Comparison of ENCODE assay signal across 8 mouse cellular contexts in the genomic region with DNA sequence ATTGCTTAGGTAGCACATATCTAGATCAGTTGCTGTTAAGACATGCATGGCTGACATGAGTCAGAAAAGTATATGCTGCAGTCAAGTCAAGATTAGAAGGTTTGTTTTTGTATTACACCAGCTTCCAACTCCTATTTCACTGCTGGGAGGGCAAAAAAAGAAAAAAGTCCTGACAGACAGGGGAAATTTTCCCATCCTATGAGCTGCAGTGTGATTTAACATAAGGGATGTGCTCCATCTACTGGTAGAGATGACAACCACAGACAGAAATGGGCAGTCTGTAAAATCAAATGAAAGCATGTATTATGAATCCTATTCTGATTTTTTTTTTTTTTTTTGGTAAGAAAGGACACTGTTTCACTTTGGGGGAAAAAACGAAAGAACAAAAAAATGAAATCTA.
DNase-seq lines count a peak whose midpoint lies in the region; ATAC-seq and TF ChIP-seq lines count a peak whose summit lies in the region.
"Had no signal": no experiment of that assay in that cellular context is flagged by ENCODE, and none has a peak within 500 bp of the region (broad histone marks: within the 10 kb centered on the region; RNA-seq: fewer than 3 reads in every experiment).

No protein-coding gene starts in this region.

- no peaks in the 10 kb centered on the region for H3K36me3 ChIP-seq in hindbrain, embryonic 15.5 days
- H3K36me3 ChIP-seq in hindbrain, embryonic 13.5 days: no peaks in the 10 kb centered on the region
- H3K36me3 ChIP-seq in midbrain, postnatal 0 days (ENCODE audit: insufficient read depth, low read length): no peaks in the 10 kb centered on the region
- no peaks in the 10 kb centered on the region for H3K36me3 ChIP-seq in midbrain, embryonic 16.5 days (ENCODE audit: control insufficient read depth, insufficient read depth, low read length)

- 0 out of 2 replicates have a peak, but pooled peaks have one; percentile 19 for ATAC-seq in hindbrain, embryonic 15.5 days (ENCODE audit: low FRiP score, low read depth)
- ATAC-seq in hindbrain, embryonic 13.5 days (ENCODE audit: low FRiP score): no peak
- no peak for ATAC-seq in midbrain, postnatal 0 days (ENCODE audit: low FRiP score)
- no peak for ATAC-seq in midbrain, embryonic 16.5 days

- 0 out of 2 replicates have a peak, but pooled peaks cover 2% of the 10 kb centered on the region for H3K27me3 ChIP-seq in hindbrain, embryonic 15.5 days
- H3K27me3 ChIP-seq in hindbrain, embryonic 13.5 days: no peaks in the 10 kb centered on the region
- H3K27me3 ChIP-seq in midbrain, postnatal 0 days (ENCODE audit: insufficient read depth, low read length): no peaks in the 10 kb centered on the region
- no peaks in the 10 kb centered on the region for H3K27me3 ChIP-seq in midbrain, embryonic 16.5 days (ENCODE audit: control insufficient read depth, insufficient read depth, low read depth, low read length)

- H3K4me1 ChIP-seq in hindbrain, embryonic 15.5 days (replicated peaks): no peaks in the 10 kb centered on the region
- no peaks in the 10 kb centered on the region for H3K4me1 ChIP-seq in hindbrain, embryonic 13.5 days (replicated peaks)
- no peaks in the 10 kb centered on the region for H3K4me1 ChIP-seq in midbrain, postnatal 0 days (ENCODE audit: insufficient read depth, low read length)
- H3K4me1 ChIP-seq in midbrain, embryonic 16.5 days (ENCODE audit: control insufficient read depth, insufficient read depth, low read length): no peaks in the 10 kb centered on the region

- peak; percentile 75 for TF ChIP-seq CTCF in midbrain, postnatal 0 days (IDR thresholded peaks at IDR 0.05)
- TF ChIP-seq CTCF in brain, embryonic 14.5 days (IDR thresholded peaks at IDR 0.05; ENCODE audit: borderline replicate concordance, extremely low read depth, insufficient read depth, insufficient read length): peak; percentile 34; the same call in 1 of the 2 replicates

- no peak for TF ChIP-seq POLR2A in brain, embryonic 14.5 days (IDR thresholded peaks at IDR 0.05; ENCODE audit: borderline replicate concordance, extremely low read depth, insufficient read depth, insufficient read length, poor library complexity, severe bottlenecking)

- peak; percentile 58 for DNase-seq in midbrain, postnatal 0 days (ENCODE audit: low spot score)
- peak; percentile 73 for DNase-seq in brain, embryonic 14.5 days (ENCODE audit: low read depth)
- DNase-seq in mesoderm, embryonic 11.5 days (ENCODE audit: low read depth, low spot score): peak; percentile 21
- no peak for DNase-seq in urinary bladder, postnatal 36 days (ENCODE audit: low spot score in 2 of 2)
- DNase-seq: kidney, postnatal 4 days had no signal

- H3K9ac ChIP-seq in hindbrain, embryonic 15.5 days: no peak overlapping the region
- H3K9ac ChIP-seq in hindbrain, embryonic 13.5 days: no peak overlapping the region
- H3K9ac ChIP-seq in midbrain, postnatal 0 days (replicated peaks; ENCODE audit: low read length, poor library complexity, severe bottlenecking): no peak overlapping the region
- H3K9ac ChIP-seq in midbrain, embryonic 16.5 days (ENCODE audit: low read depth, low read length): no peak overlapping the region

- H3K4me2 ChIP-seq in hindbrain, embryonic 15.5 days: no peak overlapping the region
- no peak overlapping the region for H3K4me2 ChIP-seq in hindbrain, embryonic 13.5 days
- no peak overlapping the region for H3K4me2 ChIP-seq in midbrain, postnatal 0 days (ENCODE audit: low read depth, low read length, poor library complexity, severe bottlenecking)
- H3K4me2 ChIP-seq in midbrain, embryonic 16.5 days (ENCODE audit: low read length): no peak overlapping the region

- no peak overlapping the region for H3K4me3 ChIP-seq in hindbrain, embryonic 15.5 days
- no peak overlapping the region for H3K4me3 ChIP-seq in hindbrain, embryonic 13.5 days
- no peak overlapping the region for H3K4me3 ChIP-seq in midbrain, postnatal 0 days (ENCODE audit: low read depth, low read length)
- H3K4me3 ChIP-seq in midbrain, embryonic 16.5 days (ENCODE audit: low read depth, low read length): no peak overlapping the region

- no peaks in the 10 kb centered on the region for H3K9me3 ChIP-seq in hindbrain, embryonic 15.5 days
- H3K9me3 ChIP-seq in hindbrain, embryonic 13.5 days: no peaks in the 10 kb centered on the region
- H3K9me3 ChIP-seq in midbrain, postnatal 0 days (ENCODE audit: low read length): no peaks in the 10 kb centered on the region
- no peaks in the 10 kb centered on the region for H3K9me3 ChIP-seq in midbrain, embryonic 16.5 days (replicated peaks; ENCODE audit: control insufficient read depth, low read length, poor library complexity, severe bottlenecking)

- H3K27ac ChIP-seq in hindbrain, embryonic 15.5 days (replicated peaks): no peak overlapping the region
- no peak overlapping the region for H3K27ac ChIP-seq in hindbrain, embryonic 13.5 days
- H3K27ac ChIP-seq in midbrain, postnatal 0 days (ENCODE audit: low read depth, low read length): no peak overlapping the region
- no peak overlapping the region for H3K27ac ChIP-seq in midbrain, embryonic 16.5 days (ENCODE audit: low read length)

- WGBS in hindbrain, embryonic 15.5 days: 24% methylated on average over 1 of the region's 1 CpGs
- WGBS in hindbrain, embryonic 13.5 days: 25% methylated on average over 1 of the region's 1 CpGs
- WGBS in midbrain, postnatal 0 days: 18% methylated on average over 1 of the region's 1 CpGs
- 36% methylated on average over 1 of the region's 1 CpGs for WGBS in midbrain, embryonic 16.5 days

Comparison
In these comparisons a context has a peak if more than half of its experiments do, and no peak if none do; other contexts are left out.
1. DNase-seq: peak in midbrain, postnatal 0 days (single experiment), brain, embryonic 14.5 days (single experiment) and mesoderm, embryonic 11.5 days (single experiment); none in urinary bladder, postnatal 36 days (0 of 2).